Mouse (Mus musculus): Measurements from ENCODE around the gene Trnau1ap.
"Not testable (repeated sequence)": the region's sequence is repeated elsewhere in the genome, so short reads cannot be mapped to it uniquely, and the experiment has no call there.

Gene Trnau1ap

DNA sequence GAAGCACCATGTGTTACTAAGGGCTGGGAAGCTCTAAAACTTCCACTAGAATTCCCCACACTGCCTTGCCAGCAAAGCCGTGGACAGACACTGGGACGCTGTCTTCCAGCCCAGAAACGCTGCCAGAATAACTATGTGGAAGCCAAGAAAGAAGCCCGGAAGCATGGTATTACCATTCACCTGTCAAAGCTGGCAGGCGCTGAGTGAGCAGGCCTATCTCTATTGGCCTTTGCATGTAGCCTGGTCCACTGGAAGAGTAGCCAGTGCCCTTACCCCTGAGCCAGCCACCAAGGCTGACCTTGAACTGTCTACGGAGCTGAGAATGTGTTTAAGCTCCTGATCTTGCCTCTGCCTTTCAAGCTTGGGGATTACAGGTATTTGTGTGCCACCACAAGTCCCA is 27.9 kb downstream of the Trnau1ap start:
- no peak for DNase-seq (ENCODE audit: low spot score)

GRCm38 (mm10) chr4:132299849-132300248 is 29.5 kb downstream of the Trnau1ap start:
- DNase-seq (ENCODE audit: low spot score): no peak

GRCm38 (mm10) chr4:132295696-132296390 is 33.5 kb downstream of the Trnau1ap start:
- no peak for DNase-seq (ENCODE audit: low spot score)

DNA sequence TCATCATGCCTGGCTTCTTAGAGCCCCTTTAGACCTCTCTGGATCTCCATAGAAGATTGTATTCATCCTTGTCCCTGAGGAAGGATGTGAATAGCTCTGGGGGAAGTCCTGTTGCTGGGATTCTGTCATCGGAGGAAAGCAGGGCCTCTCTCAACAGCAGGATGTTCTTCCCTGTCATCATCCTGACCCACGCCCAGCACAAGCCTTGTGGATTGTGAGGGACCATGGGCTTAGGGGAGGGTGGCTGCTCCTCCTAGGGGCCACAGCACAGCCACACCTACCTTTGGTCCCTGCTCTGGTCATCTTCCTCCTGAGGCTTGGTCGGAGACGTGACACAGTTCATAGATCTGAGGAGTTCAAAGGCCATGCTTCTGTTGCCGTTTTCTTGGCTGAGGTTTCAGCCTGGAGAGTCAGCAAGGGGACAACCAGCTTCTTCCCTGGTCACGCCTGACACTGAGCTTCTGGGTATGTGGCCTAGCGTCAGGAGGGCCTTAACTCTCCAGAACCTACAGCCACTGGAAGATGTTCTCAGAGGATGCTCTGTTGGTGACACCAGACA is 35.6 kb downstream of the Trnau1ap start:
- no peak for DNase-seq (ENCODE audit: low spot score)

DNA sequence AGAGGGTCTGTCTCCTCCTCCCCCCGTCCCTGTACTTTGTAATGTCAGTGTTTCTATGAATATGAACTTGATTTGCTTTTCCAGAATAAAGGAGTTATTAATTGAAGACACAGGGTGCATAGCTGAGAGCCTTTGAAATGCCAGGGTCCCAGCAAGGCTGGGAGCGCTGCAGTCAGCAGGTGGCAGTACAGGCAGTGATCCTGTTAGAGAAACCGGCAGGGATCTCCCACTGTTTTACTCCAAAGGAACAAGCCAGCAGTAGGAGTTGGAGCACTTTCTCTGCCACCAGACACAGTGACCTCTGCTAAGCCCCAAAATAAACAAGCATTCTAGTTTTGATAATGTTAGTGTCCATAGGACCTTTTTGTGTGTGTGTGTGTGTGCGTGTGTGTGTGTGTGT is 36.4 kb downstream of the Trnau1ap start:
- DNase-seq (ENCODE audit: low spot score): no peak

DNA sequence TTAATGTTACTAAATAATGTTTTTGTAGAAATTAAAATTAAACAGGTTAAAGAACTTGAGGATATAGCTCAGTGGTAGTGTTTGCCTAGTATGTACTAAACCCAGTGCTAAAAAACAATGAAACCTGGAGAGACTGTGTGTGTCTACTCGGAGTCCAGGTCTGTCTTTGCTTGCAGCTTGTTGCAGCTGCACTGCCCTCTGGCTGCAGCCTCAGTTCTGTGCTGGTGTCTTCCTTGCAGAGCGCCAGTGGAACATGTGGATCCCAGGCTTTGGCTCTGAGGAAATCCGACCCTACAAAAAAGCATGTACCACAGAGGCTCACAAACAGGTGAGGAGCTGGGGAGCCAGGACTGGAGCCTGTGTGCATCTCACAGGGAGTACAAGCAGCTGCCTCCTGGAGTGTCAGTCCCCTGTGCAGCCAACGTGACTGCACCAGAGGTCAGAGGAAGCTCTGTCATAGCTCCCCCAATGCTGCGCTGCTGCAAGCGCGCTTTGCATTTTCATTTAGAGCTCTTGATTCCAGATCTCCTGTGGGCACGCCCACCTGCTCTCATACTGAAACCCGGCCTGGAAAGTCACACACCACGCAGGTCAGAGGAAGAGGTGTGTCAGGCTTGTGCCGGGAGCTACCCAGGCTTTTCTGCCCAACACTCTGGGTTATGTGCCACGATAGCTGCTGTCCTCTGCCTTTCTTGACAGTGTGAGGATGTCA is 37.6 kb downstream of the Trnau1ap start:
- no peak for DNase-seq (ENCODE audit: low spot score)

GRCm38 (mm10) chr4:132291056-132291455 is 38.3 kb downstream of the Trnau1ap start:
- no peak for DNase-seq (ENCODE audit: low spot score)

DNA sequence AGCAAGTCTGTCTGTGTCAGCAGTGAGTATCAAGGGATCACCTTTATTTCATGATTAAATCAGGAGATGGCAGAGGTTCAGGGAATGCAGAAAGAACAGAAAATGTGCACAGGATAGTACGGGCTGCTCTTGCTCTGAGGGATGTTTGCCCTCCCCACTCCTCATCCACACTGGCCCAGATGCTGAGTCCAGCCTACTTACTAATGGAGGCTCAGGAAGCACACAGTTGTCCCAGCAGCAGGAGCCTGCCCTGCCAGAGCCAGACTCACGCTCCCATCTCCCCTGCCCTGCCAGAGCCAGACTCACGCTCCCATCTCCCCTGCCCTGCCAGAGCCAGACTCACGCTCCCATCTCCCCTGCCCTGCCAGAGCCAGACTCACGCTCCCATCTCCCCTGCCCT is 40.5 kb downstream of the Trnau1ap start:
- DNase-seq (ENCODE audit: low spot score): not testable (repeated sequence)

GRCm38 (mm10) chr4:132275949-132276348 is 53.4 kb downstream of the Trnau1ap start:
- DNase-seq (ENCODE audit: low spot score): no peak

DNA sequence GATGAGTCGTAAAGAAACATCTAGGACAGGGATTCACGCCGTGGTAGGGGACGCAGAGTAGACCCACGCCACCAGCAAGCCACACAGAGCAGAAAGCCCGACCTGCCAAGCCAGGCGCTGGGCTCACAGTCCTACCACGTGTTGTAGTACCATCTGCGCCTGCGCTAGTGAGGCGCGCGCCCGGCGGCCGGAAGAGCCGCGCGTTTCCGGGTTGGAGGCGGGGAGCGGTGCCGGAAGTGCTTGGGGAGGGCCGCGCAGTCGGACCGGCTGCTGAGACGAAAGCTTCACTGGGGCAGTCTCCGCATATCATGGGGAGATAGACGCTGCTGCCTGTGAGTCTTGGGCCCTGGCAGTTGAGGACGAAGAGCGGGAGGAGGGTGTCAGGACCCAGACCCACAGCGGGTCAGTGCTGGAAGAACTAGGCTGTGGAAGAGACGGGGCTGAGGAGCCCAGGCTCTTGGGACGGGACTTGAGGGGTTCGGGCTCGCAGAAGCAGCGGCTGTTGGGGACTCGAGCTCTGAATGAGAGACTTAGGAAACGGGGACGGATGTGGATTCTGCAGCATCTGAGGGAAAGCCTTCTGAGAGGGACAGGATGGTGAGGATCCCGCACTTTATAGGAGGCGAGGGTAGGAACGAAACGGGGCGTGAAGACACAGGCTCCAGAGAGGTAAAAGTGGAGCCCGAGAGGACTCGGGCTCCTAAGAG is 55.0 kb downstream of the Trnau1ap start, which contains the start of gene Taf12:
Gene Taf12 (plus strand): TSS at position 220 of the 707 bp plus-strand sequence.
- peak; percentile 88 for DNase-seq (ENCODE audit: low spot score)

DNA sequence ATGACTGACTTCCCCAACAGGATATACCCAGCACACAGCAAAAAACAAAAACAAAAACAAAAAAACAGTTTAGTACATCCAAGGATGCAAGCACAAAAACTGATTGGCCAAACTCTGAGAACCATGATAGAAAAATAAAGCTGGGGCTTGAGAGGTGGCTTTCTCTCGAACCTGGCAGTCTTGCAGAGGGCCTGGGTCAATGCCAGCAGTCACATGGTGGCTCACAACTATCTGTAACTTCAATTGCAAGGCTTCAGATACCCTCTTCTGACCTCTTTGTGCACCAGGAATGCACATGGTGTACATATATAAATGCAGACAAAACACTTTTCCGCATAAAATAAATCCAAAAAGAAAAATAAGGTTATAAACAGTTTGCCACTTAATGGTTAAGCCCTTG is 56.2 kb downstream of the Trnau1ap start:
- DNase-seq (ENCODE audit: low spot score): no peak

GRCm38 (mm10) chr4:132269740-132270560 is 59.4 kb downstream of the Trnau1ap start:
- peak; percentile 79 for DNase-seq (ENCODE audit: low spot score)

DNA sequence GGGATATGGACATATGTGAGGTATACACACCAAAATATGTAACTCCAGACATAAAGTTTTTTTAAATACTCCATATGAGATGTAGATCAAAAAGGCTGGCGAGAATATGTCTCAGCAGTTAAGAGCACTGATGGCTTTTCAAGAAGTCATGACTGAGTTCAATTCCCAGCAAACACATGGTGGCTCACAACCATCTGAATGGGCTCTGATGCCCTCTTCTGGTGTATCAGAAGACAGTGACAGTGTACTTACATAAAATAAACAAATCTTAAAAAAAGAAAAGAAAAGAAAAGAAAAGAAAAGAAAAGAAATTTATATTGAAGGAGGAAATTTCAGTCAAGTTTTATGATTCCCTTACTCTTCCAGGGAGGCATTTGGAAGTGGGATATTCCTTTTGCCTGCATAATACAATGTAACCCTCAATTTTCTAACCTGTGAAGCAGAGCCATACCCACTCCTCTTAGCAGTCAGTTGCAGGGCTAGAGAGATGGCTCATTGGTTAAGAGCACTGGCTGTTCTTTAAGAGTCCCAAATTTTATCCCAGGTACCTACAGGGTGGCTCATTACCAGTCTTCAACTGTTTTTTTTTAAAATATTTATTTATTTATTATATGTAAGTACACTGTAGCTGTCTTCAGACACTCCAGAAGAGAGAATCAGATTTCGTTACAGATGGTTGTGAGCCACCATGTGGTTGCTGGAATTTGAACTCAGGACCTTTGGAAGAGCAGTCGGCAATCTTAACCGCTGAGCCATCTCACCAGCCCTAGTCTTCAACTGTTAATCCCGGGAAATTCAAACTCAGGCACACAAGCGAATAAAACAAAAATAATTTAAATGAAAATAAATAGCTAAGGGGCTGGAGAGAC is 60.2 kb downstream of the Trnau1ap start:
- no peak for DNase-seq (ENCODE audit: low spot score)

DNA sequence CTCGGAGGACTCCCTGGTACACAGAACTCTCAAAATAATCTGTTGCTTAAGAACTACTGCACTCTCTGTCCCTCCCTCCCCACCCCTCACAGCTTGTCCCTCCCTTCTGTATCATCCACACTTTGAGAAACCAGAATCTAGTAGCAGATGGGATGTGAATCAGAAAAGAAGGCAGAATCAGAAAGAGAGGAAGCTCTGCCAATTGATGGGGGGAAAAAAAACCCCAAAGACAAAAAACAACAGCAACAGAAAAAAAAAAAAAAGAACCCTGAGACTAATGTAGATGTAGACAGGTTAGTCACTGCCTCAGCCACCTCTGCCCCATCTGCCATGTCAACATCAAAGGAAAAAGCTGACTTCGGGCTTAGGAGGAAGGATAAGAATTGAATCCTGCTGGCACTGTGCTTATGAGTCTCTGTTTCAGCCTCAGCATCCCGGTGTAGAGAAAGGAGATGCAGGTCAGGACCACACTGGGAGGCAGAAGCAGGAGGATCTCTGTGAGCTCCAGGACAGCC is 62.4 kb downstream of the Trnau1ap start:
- DNase-seq (ENCODE audit: low spot score): no peak

DNA sequence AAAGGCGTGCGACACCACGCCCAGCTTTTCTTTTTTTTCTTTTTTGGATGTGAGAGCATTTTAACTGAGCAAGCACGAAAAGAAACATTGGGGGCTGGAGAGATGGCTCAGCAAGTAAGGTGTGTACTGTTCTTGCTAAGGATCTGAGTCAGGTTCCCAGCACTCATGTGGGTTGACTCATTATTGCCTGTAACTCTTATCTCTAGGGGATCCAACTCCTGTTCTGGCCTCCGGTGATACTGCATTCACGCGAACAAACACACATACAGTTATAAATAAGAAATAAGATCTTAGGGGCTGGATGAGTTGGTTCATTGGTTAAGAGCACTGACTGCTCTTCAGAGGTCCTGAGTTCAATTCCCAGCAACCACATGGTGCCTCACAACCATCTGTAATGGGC is 66.0 kb downstream of the Trnau1ap start:
- DNase-seq (ENCODE audit: low spot score): no peak

- DNase-seq (ENCODE audit: low spot score): no peak
Observed at GRCm38 (mm10) chr4:132262358-132262616, 67.1 kb downstream of the Trnau1ap start.

All from ovary, adult 18-20 months (tissue).